34 mouse cellular contexts compared by ENCODE assay signal in the genomic region with DNA sequence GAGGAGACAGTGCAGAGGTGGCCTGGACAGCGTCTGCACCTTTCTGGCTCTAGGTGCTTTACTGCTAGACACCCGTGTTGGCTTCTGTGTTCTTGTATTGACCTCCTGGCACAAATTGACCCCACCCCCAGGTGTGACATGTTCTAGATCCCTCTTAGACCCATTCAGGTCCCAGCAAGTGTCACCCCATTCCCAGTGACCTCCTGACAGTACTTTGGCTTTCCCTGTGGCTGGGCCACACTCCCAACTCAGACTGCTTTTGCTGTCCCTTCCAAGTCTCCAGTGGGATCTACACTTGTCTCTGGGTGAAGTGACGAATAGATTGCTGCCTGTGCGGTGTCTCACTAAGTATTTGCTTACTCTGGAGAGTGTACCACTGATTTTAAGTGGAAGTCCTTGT. TPM values are rescaled to one million over a fixed set of nuclear protein-coding genes. Genes with fewer than 3 reads are reported as not detected.
"Had no signal": no experiment of that assay in that cellular context is flagged by ENCODE, and none has a peak within 500 bp of the region (broad histone marks: within the 10 kb centered on the region; RNA-seq: fewer than 3 reads in every experiment).

No protein-coding gene starts in this region.

- H3K4me3 ChIP-seq: heart, embryonic 12.5 days; heart, embryonic 15.5 days; hindbrain, embryonic 15.5 days; intestine, embryonic 15.5 days; kidney, embryonic 15.5 days; layer of hippocampus, adult 2 months had no signal

- H3K27ac ChIP-seq: heart, embryonic 13.5 days; heart, embryonic 15.5 days; hindbrain, embryonic 10.5 days; hindbrain, embryonic 12.5 days; hindbrain, embryonic 13.5 days; hindbrain, embryonic 14.5 days; hindbrain, embryonic 15.5 days; hindbrain, postnatal 0 days; intestine, embryonic 15.5 days; kidney, embryonic 15.5 days; kidney, postnatal 0 days; layer of hippocampus, adult 2 months had no signal

- DNase-seq: heart, postnatal 10 days; heart, postnatal 14 days; heart, postnatal 36 days; heart, postnatal 4 days; kidney, adult 11 months; kidney, adult 18-20 months; kidney, adult 2 months; kidney, adult 8-10 months; kidney, adult 9 months; kidney, postnatal 10 days; kidney, postnatal 14 days; kidney, postnatal 36 days; kidney, postnatal 4 days; layer of hippocampus, adult 9-11 months; layer of hippocampus, postnatal 36 days had no signal

- H3K36me3 ChIP-seq: heart, embryonic 10.5 days; heart, embryonic 12.5 days; heart, embryonic 13.5 days; heart, embryonic 15.5 days; hindbrain, embryonic 10.5 days; hindbrain, embryonic 12.5 days; hindbrain, embryonic 13.5 days; hindbrain, embryonic 15.5 days; intestine, embryonic 15.5 days; kidney, embryonic 15.5 days had no signal

- ATAC-seq: hindbrain, embryonic 16.5 days; hindbrain, postnatal 0 days; inflammation-experienced regulatory T-cells, adult 6 months; intestine, embryonic 15.5 days; intestine, embryonic 16.5 days; intestine, postnatal 0 days had no signal

- H3K27me3 ChIP-seq: heart, embryonic 12.5 days; heart, embryonic 13.5 days; heart, embryonic 15.5 days; hindbrain, embryonic 12.5 days; hindbrain, embryonic 13.5 days; hindbrain, embryonic 15.5 days; intestine, embryonic 15.5 days; kidney, embryonic 15.5 days had no signal

- H3K9me3 ChIP-seq: heart, embryonic 10.5 days; heart, embryonic 12.5 days; heart, embryonic 13.5 days; heart, embryonic 15.5 days; hindbrain, embryonic 10.5 days; hindbrain, embryonic 12.5 days; hindbrain, embryonic 13.5 days; hindbrain, embryonic 15.5 days; intestine, embryonic 15.5 days; kidney, embryonic 15.5 days had no signal

- H3K9ac ChIP-seq: heart, embryonic 12.5 days; heart, embryonic 15.5 days; hindbrain, embryonic 14.5 days; hindbrain, embryonic 15.5 days; intestine, embryonic 15.5 days; kidney, embryonic 15.5 days had no signal

- H3K4me2 ChIP-seq: heart, embryonic 11.5 days; intestine, embryonic 15.5 days had no signal

RNA-seq across cellular contexts. Expression of a gene that starts 33.0 kb away (rescaled TPM):
- polyA plus RNA-seq: heart, embryonic 11.5 days; hindbrain, embryonic 10.5 days had no signal
